Comparison of ENCODE assay signal across 11 mouse cellular contexts in the genomic region with DNA sequence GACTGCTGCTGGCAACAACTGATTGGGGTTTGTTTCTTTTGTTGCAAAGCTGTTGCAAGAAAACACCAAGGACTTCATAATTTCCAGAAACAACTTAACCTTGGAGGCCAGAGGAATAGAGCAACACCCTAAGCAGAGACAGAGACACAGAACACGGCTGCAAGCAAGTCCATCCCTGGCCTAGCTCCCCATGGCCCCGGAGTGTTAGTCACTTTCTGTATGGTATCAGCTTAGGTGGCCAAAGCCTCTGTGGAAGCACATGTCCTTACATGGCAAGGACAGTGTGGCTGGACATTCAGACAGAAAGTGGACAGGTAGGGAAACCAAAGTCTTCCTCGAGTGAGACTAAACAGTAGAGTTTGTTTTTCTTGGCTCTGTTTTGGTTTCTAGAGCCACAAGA.
"Had no signal": no experiment of that assay in that cellular context is flagged by ENCODE, and none has a peak within 500 bp of the region (broad histone marks: within the 10 kb centered on the region; RNA-seq: fewer than 3 reads in every experiment).

No protein-coding gene starts in this region.

- H3K36me3 ChIP-seq: limb, embryonic 12.5 days; midbrain, embryonic 12.5 days had no signal

- H3K9ac ChIP-seq: limb, embryonic 12.5 days; liver, embryonic 14.5 days; midbrain, embryonic 12.5 days had no signal

- H3K27me3 ChIP-seq: limb, embryonic 12.5 days; midbrain, embryonic 12.5 days had no signal

- H3K4me3 ChIP-seq: limb, embryonic 12.5 days; midbrain, embryonic 12.5 days had no signal

- ATAC-seq: midbrain, embryonic 16.5 days had no signal

- H3K4me2 ChIP-seq: limb, embryonic 12.5 days; midbrain, embryonic 12.5 days had no signal

- H3K9me3 ChIP-seq: limb, embryonic 12.5 days; midbrain, embryonic 12.5 days had no signal

- DNase-seq: layer of hippocampus, adult 9-11 months; layer of hippocampus, postnatal 36 days; lung, adult 18-20 months; right cerebral cortex, adult 18-20 months; right cerebral cortex, postnatal 25 days; thymus, postnatal 36 days had no signal

- H3K27ac ChIP-seq: kidney, postnatal 0 days; limb, embryonic 12.5 days; liver, embryonic 14.5 days; midbrain, embryonic 12.5 days had no signal
